Mouse (Mus musculus) heart, postnatal 10 days (tissue): ENCODE measurements around the gene Mical2. TPM values are rescaled to one million over a fixed set of nuclear protein-coding genes. Genes with fewer than 3 reads are reported as not detected.

Experiments
- DNase-seq, 2 experiments: peaks; one replicate each; pipeline ENCODE4 v3.0.0; 2021
- intact Hi-C: fragments of 180-260 bp; cut with DNase I; formaldehyde crosslinking; loops from one replicate; pipeline ENCODE4 v1.15.1; 2025
- total RNA-seq, 2 experiments: library from RNA; stranded (reverse); gene quantifications; 2 replicates each; pipeline ENCODE4 v1.2.3; 2021

Mical2 gene
- total RNA-seq, 2 experiments from 2014 or later = 177 to 185 TPM

DNA sequence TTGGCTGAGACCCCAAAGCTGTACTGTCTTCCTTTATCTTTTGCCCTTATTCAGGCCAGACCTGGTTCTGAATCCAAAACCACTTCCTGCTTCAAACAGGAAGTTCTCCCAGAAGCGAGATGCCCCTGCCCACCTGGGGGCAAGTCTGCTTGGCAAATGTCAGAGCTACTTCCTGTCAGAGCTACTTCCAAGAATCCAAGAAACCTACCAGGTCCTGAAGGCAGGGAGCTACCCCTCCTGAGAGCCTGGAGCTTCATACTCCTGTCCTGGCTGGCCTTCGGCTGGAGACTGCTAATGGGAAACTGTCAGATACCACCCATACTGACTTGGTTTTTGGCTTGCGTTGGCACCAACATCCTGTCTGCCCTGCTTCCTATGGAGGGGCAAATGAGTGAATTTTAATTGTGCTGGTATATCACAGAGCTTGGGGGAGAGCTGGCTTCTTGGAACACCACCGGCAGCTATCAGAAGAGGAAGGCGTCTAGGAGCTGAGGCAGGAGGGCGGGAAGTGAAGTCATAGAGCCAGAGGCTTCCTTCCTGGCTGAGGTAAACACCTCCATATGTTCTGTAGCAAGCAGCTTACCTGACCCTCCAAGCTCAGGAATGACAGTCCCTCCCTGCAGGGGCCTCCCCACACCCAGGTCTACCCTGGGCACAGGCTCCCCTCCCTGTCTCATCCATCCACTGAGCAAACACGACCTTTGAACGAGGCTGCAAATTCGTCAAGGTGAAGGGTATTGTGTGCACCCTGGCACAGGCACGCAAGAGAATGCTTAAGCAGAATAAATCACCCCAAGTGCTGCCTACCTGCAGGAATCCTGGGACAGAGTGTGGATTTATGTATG, 17.1 kb upstream of the Mical2 start:
- DNase-seq = no peak
- intact Hi-C loops = no loop called here

DNA sequence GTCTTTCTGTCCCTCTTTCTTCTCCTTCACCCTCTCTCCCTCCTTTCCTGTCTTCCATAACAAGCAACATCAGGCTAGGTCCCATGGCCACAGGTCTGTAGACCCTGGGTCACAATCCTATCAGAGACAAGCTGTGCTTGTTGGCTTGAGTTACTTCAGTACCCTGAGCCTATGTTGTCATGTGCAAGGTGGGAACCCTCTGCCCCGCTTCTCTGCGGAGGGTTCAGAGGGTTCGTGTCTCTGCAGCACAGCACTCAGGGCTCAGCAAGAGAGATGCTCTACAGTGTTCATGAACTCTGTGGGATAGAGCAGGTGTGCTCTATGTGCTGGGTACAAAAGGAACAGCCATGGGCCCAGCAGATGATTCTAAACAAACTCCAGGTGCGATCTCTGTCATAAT, 16.0 kb upstream of the Mical2 start:
- intact Hi-C loops = no loop called here
- no peak for DNase-seq

DNA sequence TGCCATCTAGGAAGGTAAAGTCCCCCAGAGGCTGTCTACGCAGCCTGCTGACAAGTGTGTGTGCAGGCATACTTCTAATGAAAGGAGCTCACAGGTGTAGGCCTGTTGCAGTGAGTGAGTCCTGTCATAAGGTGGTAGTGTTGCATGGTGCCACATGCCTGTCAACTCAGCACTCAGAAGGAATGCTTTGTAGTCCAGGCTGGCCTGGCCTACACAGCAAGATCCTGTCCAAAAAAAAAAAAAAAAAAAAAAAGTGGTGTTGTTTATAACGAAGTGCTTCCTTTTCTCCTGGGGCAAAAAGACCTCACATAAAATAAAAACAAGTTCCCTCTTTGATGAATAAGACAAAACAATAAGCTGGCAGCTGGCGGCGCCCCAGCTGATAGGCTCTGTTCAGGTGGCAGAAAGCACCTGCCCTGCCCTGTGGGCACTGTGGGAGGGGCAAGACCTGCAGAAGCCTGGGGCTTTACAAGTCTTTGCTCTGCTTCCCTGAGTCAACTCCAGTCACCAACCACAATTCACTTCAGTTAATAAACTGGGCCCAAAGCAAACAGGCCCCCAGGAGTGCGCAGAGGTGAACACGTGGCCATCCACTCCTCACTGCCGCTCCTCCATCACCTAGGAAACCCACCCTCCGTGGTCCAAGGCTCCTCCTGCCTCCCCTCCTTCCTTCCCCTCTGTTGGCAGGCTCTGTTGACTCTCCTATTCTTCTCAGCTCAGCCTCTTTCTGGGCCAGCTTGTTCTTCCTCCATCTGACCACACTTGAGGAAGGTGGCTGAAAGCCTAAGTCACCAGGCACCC, 12.5 kb upstream of the Mical2 start:
- peak in 1 of 2 experiments; percentile 55 for DNase-seq
- intact Hi-C loops = loop anchor here (1.0 kb wide), 1 partner anchor 156 kb away; no protein-coding TSS in a partner anchor

DNA sequence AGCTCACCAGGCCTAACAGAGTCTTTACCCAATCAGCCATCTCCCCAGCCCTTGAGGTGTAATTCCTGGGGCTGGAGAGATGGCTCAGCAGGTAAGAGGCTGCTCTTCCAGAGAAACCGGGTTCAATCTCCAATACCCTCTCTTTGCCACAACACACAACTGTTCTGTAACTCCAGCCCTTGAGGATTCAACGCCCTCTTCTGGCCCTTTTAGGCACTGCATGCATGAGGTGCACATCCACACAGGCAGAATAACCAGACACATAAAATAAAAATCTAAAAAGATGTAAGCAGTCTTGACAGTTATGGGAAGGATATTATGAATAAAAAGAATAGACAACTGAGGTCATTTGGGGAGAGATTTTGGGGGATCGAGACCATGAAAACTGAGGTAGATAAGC, 9.8 kb upstream of the Mical2 start:
- intact Hi-C loops = no loop called here

DNA sequence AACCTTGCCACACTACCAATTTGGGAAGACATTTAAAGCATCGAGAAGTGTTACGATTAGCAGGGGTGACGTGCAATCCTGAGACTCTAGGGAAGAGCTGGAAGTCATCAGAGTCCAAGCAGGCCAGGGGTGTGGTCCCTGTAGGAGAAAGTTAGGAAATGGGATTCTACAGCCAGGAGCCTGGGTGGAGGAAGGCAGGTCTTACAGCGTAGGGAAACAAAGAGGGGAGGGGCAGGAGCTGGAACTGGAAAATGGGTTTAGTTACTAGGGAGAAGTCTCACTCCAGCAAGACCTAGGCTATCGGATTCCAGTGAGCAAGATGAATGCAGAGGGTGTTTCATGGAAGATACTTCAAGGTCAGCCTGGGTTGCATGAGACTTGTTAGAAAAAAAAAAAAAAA, 8.9 kb upstream of the Mical2 start:
- peak; percentile 44 to 56 for DNase-seq
- intact Hi-C loops = no loop called here

More for the DNA sequence above, 9.8 kb upstream of the Mical2 start:
- DNase-seq = no peak

DNA sequence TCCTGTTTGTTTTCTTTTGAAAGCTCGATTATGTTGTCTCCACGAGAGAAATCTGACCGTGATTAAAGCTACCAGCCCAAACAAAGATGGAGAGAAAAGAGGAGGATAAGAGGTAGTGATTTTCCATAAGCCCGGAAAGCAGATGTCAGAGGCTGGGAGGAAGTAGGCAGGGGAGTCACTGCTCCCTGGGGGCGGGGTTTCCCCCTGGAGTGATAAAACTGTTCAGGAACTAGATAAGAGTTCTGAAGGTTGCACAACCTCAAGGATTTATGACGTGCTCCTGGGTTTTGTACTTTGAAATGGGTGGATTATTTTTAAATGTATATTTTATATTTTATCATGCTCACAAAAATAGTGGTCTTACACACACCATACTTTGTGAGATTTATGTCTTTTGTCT, 8.4 kb upstream of the Mical2 start:
- intact Hi-C loops = no loop called here
- DNase-seq = peak; percentile 53 to 54

DNA sequence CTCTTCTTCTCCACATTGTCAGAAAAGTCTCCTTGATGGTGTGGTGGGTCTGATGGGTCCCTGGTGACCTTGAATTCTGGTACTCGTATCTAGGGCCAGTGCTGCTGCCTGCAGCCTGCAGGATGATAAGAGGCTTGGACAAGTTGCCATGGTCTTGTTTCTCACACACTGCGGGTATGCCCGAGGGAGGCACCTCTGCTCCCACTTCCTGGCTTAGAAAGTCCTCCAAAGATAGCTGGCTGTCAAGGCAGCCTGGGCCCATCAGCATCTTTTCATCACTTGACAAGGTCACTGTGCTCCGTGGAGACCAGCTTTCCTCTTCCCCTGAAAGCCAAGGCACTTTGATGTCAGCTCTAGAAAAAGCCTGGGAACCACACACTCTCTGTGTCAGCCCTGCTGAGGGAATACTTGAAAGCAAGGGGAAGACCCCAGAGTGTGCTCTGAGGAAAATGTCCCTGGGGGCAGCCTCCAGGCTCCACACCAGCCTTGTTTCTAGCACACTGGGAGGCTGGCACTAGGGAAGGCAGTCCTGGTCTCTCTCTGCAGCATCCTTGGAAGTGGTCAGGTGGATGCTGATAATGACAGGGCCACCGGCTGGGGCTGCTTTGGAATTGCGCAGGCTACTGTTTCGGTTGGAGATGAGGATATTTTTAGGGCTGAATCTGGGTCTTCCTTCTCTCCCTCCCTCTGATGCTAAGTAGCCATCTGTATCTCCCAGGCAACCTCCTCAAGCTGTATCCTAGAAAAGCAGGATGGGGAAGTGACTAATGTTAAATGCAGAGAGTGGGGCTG, 2.7 kb upstream of the Mical2 start:
- intact Hi-C loops = loop anchor here (10.0 kb wide), 1 partner anchor 52 kb away; no protein-coding TSS in a partner anchor
- DNase-seq = peak; percentile 48

DNA sequence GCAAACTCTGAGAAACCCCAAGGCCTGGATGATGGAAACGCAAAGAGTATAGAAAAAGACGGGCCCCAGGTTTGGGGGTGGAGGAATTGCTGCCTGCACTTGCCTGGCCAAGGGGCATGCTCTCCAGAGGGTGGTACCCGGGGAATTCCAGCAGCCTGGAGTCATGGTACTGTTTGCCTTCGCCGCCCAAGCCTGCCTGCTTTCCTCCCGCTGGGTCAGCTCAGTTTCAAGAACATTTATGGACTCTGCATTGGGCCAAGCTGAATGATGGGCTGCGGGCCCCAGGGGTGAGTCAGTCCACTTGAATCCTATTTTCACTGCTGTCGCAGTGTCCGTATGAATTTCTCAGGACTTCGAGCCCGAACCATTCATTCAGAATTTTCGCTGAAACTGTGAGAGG, 802 bp upstream of the Mical2 start:
- intact Hi-C loops = loop anchor here (5.0 to 10.0 kb wide), 4 partner anchors 50 to 137 kb away; no protein-coding TSS in a partner anchor
- DNase-seq = no peak

DNA sequence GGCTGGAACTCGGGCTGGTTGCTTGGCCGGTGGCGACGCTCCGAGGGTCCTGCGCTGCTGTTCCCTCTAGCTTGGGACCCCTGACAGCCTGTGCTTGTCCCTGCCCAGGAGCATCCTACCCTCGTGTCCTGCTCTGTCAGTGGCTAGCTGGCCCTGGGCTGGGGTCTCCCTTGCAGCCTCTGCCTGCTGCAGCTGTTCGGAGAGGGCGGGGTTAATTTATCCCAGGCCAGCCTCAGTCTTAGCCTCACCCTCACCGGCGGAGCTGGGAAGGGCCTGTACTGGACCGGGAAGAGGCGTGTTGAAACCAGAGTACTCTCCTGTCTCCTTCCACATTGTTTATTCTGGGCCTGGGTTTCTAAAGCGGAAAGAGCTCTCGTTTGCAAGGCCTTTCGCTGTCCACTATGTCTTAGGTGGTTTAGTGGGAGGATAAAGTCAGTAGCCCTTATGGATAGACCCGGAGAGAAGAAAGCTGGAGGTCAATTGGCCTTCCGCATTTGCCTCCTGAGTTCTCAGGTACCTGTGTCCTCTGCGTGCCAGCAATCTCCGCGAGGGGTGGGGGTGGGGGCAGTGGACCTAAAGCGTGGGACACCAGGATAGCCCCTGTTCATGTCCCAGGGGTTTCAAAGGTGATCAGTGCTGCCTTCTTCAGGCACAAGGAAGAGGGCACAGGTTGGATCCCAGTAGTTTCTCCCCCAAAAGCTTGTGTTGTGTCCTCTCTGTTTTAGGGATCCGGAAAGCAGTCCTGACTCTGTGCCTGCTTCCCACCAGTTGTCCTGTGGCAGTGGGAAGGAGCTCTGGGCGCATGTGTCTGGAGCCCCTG, 1.0 kb downstream of the Mical2 start:
- peak; percentile 69 to 70 for DNase-seq
- intact Hi-C loops = loop anchor here (5.0 to 10.0 kb wide), 4 partner anchors 48 to 136 kb away; no protein-coding TSS in a partner anchor

DNA sequence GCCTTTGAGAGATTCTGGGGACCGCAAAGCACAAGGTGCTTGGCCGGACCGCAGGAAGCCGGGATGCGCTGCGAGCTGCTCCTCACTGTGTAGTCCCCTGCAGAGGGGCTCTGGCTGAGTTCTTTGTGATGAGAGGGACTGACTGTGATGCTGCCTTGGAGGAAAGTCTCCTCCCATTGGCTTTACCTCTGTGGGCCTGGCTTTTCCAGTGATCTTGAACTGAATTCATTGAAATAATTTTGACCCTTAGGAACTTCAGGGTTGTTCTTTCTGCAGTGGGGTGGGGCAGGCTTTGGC, 1.6 kb downstream of the Mical2 start:
- DNase-seq = peak in 1 of 2 experiments; percentile 42
- intact Hi-C loops = loop anchor here (5.0 to 10.0 kb wide), 4 partner anchors 48 to 135 kb away; no protein-coding TSS in a partner anchor

DNA sequence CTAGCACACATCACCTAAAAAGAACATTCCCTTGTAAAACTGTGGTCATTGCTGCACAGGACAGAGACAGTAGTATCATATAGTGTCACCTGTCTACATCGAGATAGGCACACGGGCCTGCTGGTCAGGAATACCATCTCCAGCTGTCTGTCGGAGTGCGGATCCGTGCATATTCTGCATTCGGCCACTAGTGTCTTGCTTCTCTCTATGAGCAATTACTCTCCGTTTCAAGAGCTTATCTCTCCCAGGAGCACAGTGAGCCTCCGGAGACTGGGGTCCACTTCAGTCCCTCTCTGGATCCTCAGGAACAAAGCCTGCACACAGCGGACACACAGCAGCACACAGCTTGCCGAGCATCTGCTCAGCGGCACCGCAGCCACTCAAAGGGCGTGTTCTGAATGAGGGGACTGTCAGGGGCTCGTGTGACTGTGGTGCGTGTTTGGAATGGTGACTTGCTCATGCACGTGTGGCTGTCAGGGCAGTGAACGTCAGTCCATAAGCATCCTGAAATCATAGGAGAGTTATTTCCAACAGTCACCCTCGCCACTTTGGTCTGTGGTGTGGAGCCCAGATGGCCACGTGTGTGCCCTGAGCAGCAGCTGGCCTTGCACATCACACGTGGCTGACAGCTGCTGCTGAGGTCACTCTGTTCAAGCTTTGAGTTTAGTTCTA, 3.3 kb downstream of the Mical2 start:
- DNase-seq = peak; percentile 77 to 81
- intact Hi-C loops = loop anchor here (5.0 to 10.0 kb wide), 4 partner anchors 46 to 133 kb away; no protein-coding TSS in a partner anchor

DNA sequence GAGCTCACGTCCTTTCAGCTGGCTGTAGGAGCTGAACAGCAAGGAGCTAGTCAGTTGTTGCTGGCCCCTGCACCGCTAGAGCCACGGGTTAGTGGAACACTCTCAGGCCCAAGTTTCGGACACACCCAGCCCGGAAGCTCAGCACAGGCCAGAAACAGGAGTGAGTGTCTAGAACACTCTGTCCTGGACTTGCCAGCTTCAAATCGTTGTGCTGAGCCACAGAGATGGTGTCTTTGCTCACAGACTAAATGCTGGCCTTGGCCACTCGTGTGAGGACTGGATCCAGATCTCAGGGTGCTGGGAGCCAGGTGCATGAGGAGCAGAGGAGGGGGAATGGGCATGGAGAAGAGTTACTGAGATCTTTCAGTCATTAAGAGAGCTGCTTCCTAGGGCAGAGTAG, 6.1 kb downstream of the Mical2 start:
- peak; percentile 48 to 60 for DNase-seq
- intact Hi-C loops = no loop called here

DNA sequence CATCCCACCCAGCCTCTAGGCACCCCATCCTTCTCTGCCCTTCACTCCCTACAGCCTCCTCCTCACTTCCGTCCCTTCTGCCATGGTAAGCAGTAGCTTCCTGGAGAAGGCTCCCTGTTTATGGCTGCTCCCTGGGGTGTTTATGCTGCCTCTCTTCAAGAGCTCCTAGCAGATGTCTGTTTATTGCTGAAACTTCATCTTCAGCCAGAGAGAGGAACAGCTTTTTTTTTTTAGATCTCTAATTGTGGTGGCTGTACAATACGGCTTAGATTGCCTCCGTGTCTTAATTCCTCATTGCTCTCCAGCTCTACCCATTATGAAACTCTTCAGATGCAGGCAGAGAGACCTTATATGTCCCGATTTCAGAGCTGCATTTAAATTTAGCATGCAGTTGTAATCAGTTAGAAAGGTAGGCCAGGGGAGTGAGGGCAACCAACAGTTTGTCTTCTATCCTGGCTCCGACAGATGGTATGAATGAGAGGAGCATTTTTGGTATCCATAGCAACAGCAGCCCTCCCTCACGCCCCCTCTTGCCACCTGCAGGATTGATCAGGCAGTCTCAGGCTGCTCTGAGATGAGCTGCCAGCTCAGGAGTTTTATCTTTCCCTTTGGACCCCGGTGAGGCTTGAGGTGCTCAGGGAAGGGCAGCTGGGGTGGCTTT, 7.8 kb downstream of the Mical2 start:
- intact Hi-C loops = no loop called here

DNA sequence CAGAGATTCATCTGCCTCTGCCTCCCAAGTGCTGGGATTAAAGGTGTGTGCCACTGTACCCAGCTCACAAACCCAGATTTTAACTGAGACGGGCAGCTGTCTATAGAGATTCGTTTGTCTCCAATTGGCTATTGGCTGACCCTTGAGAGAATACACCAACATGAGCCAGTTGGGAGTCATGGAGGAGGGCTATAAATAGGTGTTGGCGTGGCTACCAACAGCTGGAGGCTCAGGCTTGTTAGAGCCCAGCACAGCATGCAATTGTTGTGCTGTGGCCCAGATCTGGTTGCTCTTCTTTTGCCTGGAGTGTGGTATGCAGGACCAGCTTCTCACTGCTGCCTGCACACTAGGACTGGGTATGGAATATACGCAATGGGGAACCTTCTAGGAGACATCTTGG, 8.8 kb downstream of the Mical2 start:
- intact Hi-C loops = no loop called here
- DNase-seq = peak; percentile 68 to 76

More for the DNA sequence above, 7.8 kb downstream of the Mical2 start:
- DNase-seq = no peak

DNA sequence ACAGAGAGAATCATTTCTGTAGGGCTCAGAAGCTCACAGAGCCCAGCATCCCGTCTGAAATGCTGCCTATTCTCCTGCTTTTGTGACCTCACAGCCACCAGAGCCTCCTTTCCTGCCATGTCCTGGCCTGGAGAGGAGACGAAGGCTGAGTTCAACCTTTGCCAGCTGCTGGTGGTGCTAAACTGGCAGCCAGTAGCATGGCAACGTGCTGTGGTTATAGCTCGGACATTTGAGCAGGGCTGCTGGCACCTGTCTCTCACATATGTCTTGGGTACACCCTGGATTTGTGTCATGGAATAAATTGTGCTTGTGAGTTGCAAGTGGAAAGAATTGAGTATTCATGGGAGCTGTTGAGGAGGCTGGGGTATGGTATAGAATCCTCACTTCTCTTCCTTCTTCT, 9.8 kb downstream of the Mical2 start:
- DNase-seq = no peak
- intact Hi-C loops = no loop called here

DNA sequence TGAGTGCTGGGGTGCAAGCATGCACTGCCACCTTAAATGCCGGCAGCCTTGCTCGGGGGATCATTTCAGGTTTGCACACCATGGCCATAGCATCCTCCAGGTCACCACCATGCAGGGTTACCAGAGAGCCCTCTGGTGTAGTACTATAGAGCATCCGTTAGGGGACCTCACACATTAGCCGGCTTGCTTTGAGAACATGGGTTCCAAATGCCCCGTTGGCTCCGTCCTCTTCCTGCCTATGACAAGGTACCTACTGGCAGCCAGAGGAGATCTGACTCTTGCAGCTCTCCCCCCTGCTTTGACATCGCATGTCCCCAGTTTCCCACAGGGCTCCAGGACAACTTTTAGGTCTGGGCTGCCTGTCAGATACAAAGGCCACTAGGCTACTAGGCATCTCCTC, 11.6 kb downstream of the Mical2 start:
- DNase-seq = no peak
- intact Hi-C loops = no loop called here

DNA sequence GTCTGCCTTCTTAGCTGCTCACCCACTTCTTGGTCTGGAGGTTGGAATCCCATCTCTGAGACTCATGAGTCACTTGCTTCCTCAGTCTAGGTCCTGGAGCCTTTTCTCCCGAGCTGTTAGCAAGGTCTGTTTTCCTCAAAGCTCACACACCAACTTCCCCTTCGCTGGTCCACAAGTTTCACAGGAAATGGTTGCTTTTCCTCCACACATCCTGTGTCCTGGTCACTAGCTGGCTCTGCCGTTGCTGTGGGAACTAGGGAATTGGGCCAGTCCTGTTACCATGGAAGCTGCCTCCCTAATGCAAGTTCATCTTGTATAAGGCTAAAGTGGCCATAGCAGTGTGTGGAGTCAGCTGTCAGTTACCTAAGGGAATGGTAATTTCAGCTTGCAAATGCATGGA, 12.2 kb downstream of the Mical2 start:
- peak; percentile 65 to 68 for DNase-seq
- intact Hi-C loops = no loop called here

DNA sequence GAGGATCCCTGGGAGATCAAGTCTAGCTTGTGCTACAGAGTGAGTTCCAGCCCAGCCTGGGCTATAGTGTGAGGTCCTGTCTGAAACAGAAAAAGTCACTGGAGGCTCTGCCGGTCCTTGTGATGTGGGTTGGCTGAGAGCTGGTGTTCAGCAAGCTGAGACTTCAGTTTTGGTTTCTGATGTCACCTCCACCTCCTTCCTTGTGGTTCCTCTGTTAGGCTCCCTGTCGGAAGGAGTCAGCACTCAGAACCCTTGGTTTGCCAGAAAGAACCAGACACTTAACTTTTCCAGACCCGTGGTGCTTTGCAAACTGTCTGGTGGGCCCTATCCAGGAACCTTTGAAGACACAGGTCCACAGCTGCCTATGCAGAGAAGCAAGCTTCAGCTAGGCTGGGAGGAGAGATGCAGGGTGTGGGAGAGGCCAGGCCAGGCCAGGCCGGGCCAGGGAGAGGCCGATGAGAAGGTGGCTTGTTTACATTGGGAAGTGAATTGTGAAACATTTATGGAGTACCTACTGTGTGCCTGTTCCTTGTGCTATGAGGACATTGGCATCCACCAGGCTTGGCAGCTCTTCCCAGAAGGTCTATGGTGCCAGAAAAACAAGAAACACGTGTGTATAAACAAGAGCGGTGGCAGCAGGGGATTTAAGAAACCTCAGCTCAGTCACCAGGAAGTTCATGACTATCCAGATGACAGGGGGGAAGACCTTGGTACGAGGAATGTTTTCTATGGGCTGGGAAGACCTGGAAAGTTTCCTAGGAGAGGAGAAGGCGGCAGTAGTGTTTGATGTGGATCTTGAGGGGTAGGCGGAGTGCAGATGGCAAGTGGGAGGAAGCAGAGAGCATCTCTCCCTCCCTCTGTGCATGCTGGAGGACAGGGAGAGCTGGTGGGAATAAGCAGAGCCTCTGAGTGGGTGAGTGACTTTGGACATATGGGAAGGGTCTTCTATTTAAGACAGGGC, 13.4 kb downstream of the Mical2 start:
- intact Hi-C loops = no loop called here

More for the DNA sequence above, 13.4 kb downstream of the Mical2 start:
- DNase-seq = no peak
